Mouse (Mus musculus) neural tube, embryonic 11.5 days (tissue): ENCODE measurements at regions not wholly inside any gene's neighbourhood (a gene's known extent, or its start where the extent isn't known, plus 50 kb on each side); places are given as distances from the start of the nearest gene placed in this dataset.
A peak's percentile ranks its signal among the peaks of the same experiment; 100 is the strongest.

Experiments
- ATAC-seq: fragments of 200-750 bp; cut with Nextera tagmentation; 2 replicates; pipeline ENCODE4 v1.8.0; 2017; ENCODE audit warnings: moderate number of reproducible peaks, mild to moderate bottlenecking, moderate TSS enrichment, moderate library complexity; ENCODE audit not compliant: insufficient read depth, low FRiP score, low TSS enrichment
- DNase-seq: peaks from one replicate; pipeline ENCODE4 v3.0.0-alpha.2; 2015; ENCODE audit warnings: low spot score
- H3K27ac ChIP-seq: fragments of 300-500 bp; sonication (generic); 2 replicates; pipeline ENCODE4 v1.5.1; 2014; ENCODE audit warnings: low read depth, mild to moderate bottlenecking, low read length
- H3K27me3 ChIP-seq: fragments of 300-500 bp; sonication (generic); 2 replicates; pipeline ENCODE4 v1.6.1; 2014; ENCODE audit warnings: mild to moderate bottlenecking, low read length, mixed read lengths; ENCODE audit not compliant: control insufficient read depth, insufficient read depth
- H3K36me3 ChIP-seq: fragments of 300-500 bp; sonication (generic); 2 replicates; pipeline ENCODE4 v1.6.1; 2014; ENCODE audit warnings: mild to moderate bottlenecking, low read length, moderate library complexity, mixed read lengths; ENCODE audit not compliant: control insufficient read depth, insufficient read depth
- H3K4me1 ChIP-seq: fragments of 300-500 bp; sonication (generic); 2 replicates; pipeline ENCODE4 v1.6.1; 2014; ENCODE audit warnings: low read length, mixed read lengths; ENCODE audit not compliant: control insufficient read depth, insufficient read depth
- H3K4me2 ChIP-seq: fragments of 300-500 bp; sonication (generic); 2 replicates; pipeline ENCODE4 v1.6.1; 2014; ENCODE audit warnings: low read depth, mild to moderate bottlenecking, moderate library complexity
- H3K4me3 ChIP-seq: fragments of 300-500 bp; sonication (generic); 2 replicates; pipeline ENCODE4 v1.5.1; 2014; ENCODE audit warnings: low read depth, low read length
- H3K9ac ChIP-seq: fragments of 300-500 bp; sonication (generic); 2 replicates; pipeline ENCODE4 v1.6.1; 2014; ENCODE audit warnings: mild to moderate bottlenecking, low read length
- H3K9me3 ChIP-seq: fragments of 300-500 bp; sonication (generic); 2 replicates; pipeline ENCODE4 v1.6.1; 2016; ENCODE audit warnings: low read length; ENCODE audit not compliant: control insufficient read depth
- WGBS: fragments of 180-500 bp; shearing (Covaris S2); extraction: QIAGEN DNeasy Blood & Tissue Kit; methylation state at CpG from one replicate; pipeline ENCODE4 v1.1.7; 2014; 5-methylcytosine and 5-hydroxymethylcytosine counted together

- Histone ChIP-seq H3K9ac (no peak overlapping the region), H3K27me3 (no peaks in the 10 kb centered on the region), H3K27ac (peak overlapping the region; percentile 56), H3K36me3 (no peaks in the 10 kb centered on the region), H3K4me2 (no peak overlapping the region), H3K4me1 (peaks cover 6% of the 10 kb centered on the region; the same call in 1 of the 2 replicates), H3K9me3 (no peaks in the 10 kb centered on the region), H3K4me3 (no peak overlapping the region)
- ATAC-seq (peak; percentile 80), DNase-seq (peak; percentile 16)
- 50% methylated on average over 10 of the region's 10 CpGs for WGBS
Measured at GRCm38 (mm10) chr17:49278973-49279727, 149.0 kb upstream of the Mocs1 start.

DNA sequence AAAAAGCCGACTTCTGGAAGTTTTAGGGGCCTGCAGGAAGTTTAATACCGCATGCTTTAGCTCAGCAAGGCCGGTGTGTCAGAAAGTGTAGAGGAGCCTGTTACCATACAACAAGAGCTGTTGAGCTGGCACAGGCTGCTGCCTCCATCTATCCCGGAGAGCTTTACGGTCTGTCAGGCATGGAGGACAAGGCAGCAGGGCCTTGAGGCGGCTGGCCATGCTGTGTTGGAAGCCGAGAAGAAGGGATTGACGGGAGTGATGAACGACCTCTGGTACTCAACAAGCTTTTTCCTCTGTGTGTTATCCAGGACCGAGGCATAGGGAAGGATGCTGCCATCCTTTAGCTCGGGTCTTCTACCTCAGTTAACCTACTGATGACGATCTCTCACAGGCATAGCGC is 146.8 kb upstream of the Mocs1 start:
- Histone ChIP-seq H3K36me3 (no peaks in the 10 kb centered on the region), H3K27ac (no peak overlapping the region), H3K9ac (no peak overlapping the region), H3K4me2 (no peak overlapping the region), H3K27me3 (no peaks in the 10 kb centered on the region), H3K4me1 (peaks cover 6% of the 10 kb centered on the region; the same call in 1 of the 2 replicates), H3K4me3 (no peak overlapping the region), H3K9me3 (no peaks in the 10 kb centered on the region)
- ATAC-seq: no peak
- 79% methylated on average over 13 of the region's 13 CpGs for WGBS
- no peak for DNase-seq

GRCm38 (mm10) chr17:49282498-49282897 is 145.7 kb upstream of the Mocs1 start:
- H3K4me3 ChIP-seq: no peak overlapping the region
- no peak for DNase-seq
- no peaks in the 10 kb centered on the region for H3K9me3 ChIP-seq
- H3K27ac ChIP-seq: no peak overlapping the region
- peaks cover 6% of the 10 kb centered on the region; the same call in 1 of the 2 replicates for H3K4me1 ChIP-seq
- ATAC-seq: no peak
- no peak overlapping the region for H3K4me2 ChIP-seq
- H3K9ac ChIP-seq: no peak overlapping the region
- 85% methylated on average over 10 of the region's 10 CpGs for WGBS
- no peaks in the 10 kb centered on the region for H3K27me3 ChIP-seq
- no peaks in the 10 kb centered on the region for H3K36me3 ChIP-seq

- WGBS: 94% methylated on average over 5 of the region's 5 CpGs
- Histone ChIP-seq H3K27me3 (no peaks in the 10 kb centered on the region), H3K36me3 (no peaks in the 10 kb centered on the region), H3K4me1 (peaks cover 6% of the 10 kb centered on the region; the same call in 1 of the 2 replicates), H3K4me2 (no peak overlapping the region), H3K9ac (no peak overlapping the region), H3K9me3 (no peaks in the 10 kb centered on the region), H3K4me3 (no peak overlapping the region), H3K27ac (no peak overlapping the region)
- ATAC-seq (no peak), DNase-seq (no peak)
Measured at GRCm38 (mm10) chr17:49283491-49283890, 144.7 kb upstream of the Mocs1 start.

DNA sequence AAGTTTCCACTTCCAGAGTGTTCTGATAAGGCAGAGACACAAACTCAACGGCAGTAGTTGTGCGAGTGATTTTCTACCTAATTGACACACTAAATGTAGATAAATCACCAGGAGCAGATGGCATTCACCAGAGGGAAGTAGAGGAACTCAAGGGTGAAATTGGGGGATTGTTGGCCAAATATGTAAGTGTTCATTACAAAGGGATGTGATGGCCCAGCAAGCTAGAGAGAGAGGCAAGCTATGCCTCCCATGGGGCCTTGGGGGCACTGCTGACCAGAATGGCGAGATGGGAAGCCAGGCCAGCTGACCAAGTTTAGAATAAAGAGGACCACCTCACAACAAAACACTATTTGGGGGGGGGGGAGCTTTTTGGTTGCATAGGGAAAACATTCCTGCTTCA is 136.5 kb upstream of the Mocs1 start:
- H3K4me2 ChIP-seq: no peak overlapping the region
- H3K36me3 ChIP-seq: no peaks in the 10 kb centered on the region
- WGBS: 62% methylated on average over 3 of the region's 3 CpGs
- no peak overlapping the region for H3K27ac ChIP-seq
- ATAC-seq: no peak
- no peaks in the 10 kb centered on the region for H3K4me1 ChIP-seq
- no peak for DNase-seq
- no peaks in the 10 kb centered on the region for H3K27me3 ChIP-seq
- H3K9ac ChIP-seq: no peak overlapping the region
- no peak overlapping the region for H3K4me3 ChIP-seq
- no peaks in the 10 kb centered on the region for H3K9me3 ChIP-seq

DNA sequence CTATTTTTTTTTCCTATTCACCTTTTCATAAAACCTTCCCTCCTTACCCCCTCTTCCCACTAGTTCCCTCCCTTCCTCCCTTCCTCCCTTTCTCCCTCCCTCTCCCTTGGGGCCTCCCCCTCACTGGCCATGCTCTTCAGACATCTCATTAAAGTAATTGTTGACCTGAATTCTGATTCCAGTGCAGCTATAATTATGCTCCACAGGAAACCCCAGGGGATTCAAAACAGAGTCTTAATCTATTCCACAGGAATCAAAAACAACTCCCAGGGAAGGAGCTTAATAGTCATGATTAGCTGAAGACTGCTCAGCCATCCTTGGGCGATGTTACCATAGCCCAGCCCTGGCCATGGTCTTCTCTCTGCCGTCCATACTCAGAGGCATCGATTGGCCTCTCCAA is 123.7 kb upstream of the Mocs1 start:
- DNase-seq (no peak), ATAC-seq (no peak)
- Histone ChIP-seq H3K4me1 (no peaks in the 10 kb centered on the region), H3K4me2 (no peak overlapping the region), H3K27me3 (no peaks in the 10 kb centered on the region), H3K27ac (no peak overlapping the region), H3K9me3 (no peaks in the 10 kb centered on the region), H3K4me3 (no peak overlapping the region), H3K9ac (no peak overlapping the region), H3K36me3 (no peaks in the 10 kb centered on the region)
- 92% methylated on average over 3 of the region's 3 CpGs for WGBS

GRCm38 (mm10) chr17:49305116-49305515 is 123.0 kb upstream of the Mocs1 start:
- Histone ChIP-seq H3K36me3 (no peaks in the 10 kb centered on the region), H3K9ac (no peak overlapping the region), H3K27me3 (no peaks in the 10 kb centered on the region), H3K27ac (no peak overlapping the region), H3K4me1 (no peaks in the 10 kb centered on the region), H3K4me2 (no peak overlapping the region), H3K4me3 (no peak overlapping the region), H3K9me3 (no peaks in the 10 kb centered on the region)
- no peak for ATAC-seq
- WGBS: 73% methylated on average over 6 of the region's 6 CpGs
- DNase-seq: no peak

DNA sequence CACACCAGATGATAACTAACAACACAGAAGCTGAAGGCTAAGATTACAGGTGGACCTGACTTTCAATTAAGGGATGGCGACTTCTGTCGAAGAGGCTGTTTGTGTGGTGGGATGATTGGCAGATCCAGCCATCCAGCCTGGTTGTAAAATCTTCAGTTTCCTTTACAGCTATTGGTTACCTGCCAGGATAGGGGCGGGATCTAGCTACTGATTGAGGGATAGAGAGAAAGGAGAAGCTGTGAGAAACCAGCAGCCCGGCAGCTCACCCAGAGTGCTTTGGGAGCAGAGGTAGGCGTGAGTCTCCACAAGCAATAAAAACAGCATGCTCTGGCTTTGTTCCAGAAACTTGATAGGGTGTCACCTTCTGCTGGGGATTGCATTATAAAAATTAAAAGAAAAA is 119.1 kb upstream of the Mocs1 start:
- H3K9me3 ChIP-seq: no peaks in the 10 kb centered on the region
- 27% methylated on average over 5 of the region's 5 CpGs for WGBS
- ATAC-seq (peak; percentile 77), DNase-seq (peak; percentile 66)
- no peak overlapping the region for H3K4me3 ChIP-seq
- no peaks in the 10 kb centered on the region for H3K27me3 ChIP-seq
- H3K27ac ChIP-seq: no peak overlapping the region
- no peak overlapping the region for H3K4me2 ChIP-seq
- H3K36me3 ChIP-seq: no peaks in the 10 kb centered on the region
- no peak overlapping the region; the same call in 1 of the 2 replicates for H3K9ac ChIP-seq
- no peaks in the 10 kb centered on the region for H3K4me1 ChIP-seq

- H3K27ac ChIP-seq: no peak overlapping the region
- H3K4me2 ChIP-seq: no peak overlapping the region
- ATAC-seq (no peak), DNase-seq (no peak)
- WGBS: 90% methylated on average over 2 of the region's 2 CpGs
- no peaks in the 10 kb centered on the region for H3K9me3 ChIP-seq
- H3K4me1 ChIP-seq: no peaks in the 10 kb centered on the region
- H3K36me3 ChIP-seq: no peaks in the 10 kb centered on the region
- H3K4me3 ChIP-seq: no peak overlapping the region
- no peaks in the 10 kb centered on the region for H3K27me3 ChIP-seq
- H3K9ac ChIP-seq: no peak overlapping the region
Measured at GRCm38 (mm10) chr17:49314196-49314595, 114.0 kb upstream of the Mocs1 start.
